Mouse (Mus musculus): Measurements from ENCODE around the gene Traf3ip3.

Traf3ip3 gene

DNA sequence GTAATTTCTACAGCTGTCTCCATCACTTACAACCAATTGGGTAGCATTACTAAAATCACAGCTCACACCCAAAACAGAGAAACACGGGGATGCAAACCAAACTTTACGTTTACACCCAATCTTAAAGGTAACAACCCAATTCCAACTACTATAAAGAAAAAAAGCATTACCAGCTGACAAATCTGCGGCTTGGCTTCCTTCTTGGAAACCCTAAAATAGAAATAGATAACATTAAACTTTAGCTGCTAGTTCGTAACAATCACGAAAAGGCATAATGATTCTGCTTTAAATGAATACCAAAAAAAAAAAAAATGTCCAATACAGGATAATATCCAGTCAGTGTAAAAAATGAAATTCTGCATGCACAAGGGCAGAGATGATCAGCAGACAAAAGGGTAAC, 72.2 kb downstream of the Traf3ip3 start:
- in situ Hi-C loops (cut with MseI, MboI): no loop called here

DNA sequence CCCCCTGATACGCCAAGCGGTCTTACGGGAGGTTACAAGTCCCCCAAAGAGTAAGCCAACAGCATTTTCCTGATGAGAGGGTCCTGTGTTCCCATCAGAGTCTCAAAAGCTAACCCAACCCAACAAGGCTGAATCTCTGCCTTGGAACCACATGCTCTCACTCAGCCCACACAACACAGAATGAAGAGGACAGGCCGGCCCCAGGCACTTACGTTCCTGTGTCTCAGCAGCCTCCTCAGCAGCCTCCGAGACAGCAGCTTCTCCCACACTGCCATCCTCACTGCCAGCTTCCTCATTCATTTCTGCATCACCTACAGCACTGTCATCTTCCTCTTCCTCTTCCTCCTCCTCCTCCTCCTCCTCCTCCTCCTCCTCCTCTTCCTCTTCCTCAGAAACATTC, 73.4 kb downstream of the Traf3ip3 start:
- in situ Hi-C loops (cut with MseI, MboI): no loop called here

DNA sequence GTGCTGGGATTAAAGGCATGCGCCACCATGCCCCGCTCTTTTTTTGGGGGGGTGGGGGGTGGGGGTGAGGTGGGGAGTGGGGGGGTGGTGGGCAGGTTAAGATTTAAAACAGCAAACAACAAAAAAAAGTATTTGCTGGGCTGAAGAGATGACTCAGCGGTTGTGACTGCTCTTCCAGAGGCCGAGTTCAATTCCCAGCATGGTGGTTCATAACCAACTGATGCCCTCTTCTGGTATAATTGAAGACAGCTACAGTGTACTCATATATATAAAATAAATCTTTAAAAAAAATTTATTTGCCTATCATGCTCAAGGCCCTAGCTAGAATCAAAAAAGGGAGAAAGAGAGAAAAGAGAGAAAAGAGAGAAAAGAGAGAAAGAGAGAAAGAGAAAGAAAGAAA, 75.7 kb downstream of the Traf3ip3 start:
- in situ Hi-C loops (cut with MseI, MboI): no loop called here

Measured in mouse trophoblast stem cell (cell line).